15 mouse cellular contexts compared by ENCODE assay signal in genomic region chr10:42961771-42962170, GRCm38 (mm10).
DNase-seq lines count a peak whose midpoint lies in the region; ATAC-seq and TF ChIP-seq lines count a peak whose summit lies in the region.
"Had no signal": no experiment of that assay in that cellular context is flagged by ENCODE, and none has a peak within 500 bp of the region (broad histone marks: within the 10 kb centered on the region; RNA-seq: fewer than 3 reads in every experiment).

No protein-coding gene starts in this region.

- TF ChIP-seq POLR2A in kidney, adult 2 months (IDR thresholded peaks at IDR 0.05; ENCODE audit: low read depth, low read length) = no peak

- H3K27ac ChIP-seq in heart, embryonic 11.5 days (ENCODE audit: low read depth, low read length) = no peak overlapping the region
- H3K27ac ChIP-seq in kidney, adult 2 months (ENCODE audit: insufficient read depth, low read depth, low read length) = no peak overlapping the region
- H3K27ac ChIP-seq in embryonic facial prominence, embryonic 13.5 days = peak overlapping the region; percentile 60
- H3K27ac ChIP-seq in macrophage = peak overlapping the region; percentile 76
- H3K27ac ChIP-seq: forebrain, embryonic 13.5 days; liver, embryonic 13.5 days; neural tube, embryonic 12.5 days had no signal

- H3K9ac ChIP-seq in heart, embryonic 11.5 days (ENCODE audit: low read depth, low read length) = no peak overlapping the region
- H3K9ac ChIP-seq in embryonic facial prominence, embryonic 13.5 days = no peak overlapping the region
- H3K9ac ChIP-seq: forebrain, embryonic 13.5 days; liver, embryonic 13.5 days; neural tube, embryonic 12.5 days had no signal

- no peaks in the 10 kb centered on the region for H3K4me1 ChIP-seq in heart, embryonic 11.5 days (ENCODE audit: control insufficient read depth, insufficient read depth, low read length)
- H3K4me1 ChIP-seq in kidney, adult 2 months (ENCODE audit: control insufficient read depth, insufficient read depth, low read length) = peaks cover 2% of the 10 kb centered on the region; the same call in 1 of the 2 replicates
- peaks cover 39% of the 10 kb centered on the region for H3K4me1 ChIP-seq in embryonic facial prominence, embryonic 13.5 days

- no peaks in the 10 kb centered on the region for H3K36me3 ChIP-seq in heart, embryonic 11.5 days (ENCODE audit: control insufficient read depth, insufficient read depth, low read length)
- H3K36me3 ChIP-seq in kidney, adult 2 months (ENCODE audit: control insufficient read depth, insufficient read depth, low read length) = no peaks in the 10 kb centered on the region
- H3K36me3 ChIP-seq in embryonic facial prominence, embryonic 13.5 days = no peaks in the 10 kb centered on the region
- no peaks in the 10 kb centered on the region for H3K36me3 ChIP-seq in macrophage (ENCODE audit: inconsistent target)
- H3K36me3 ChIP-seq: liver, embryonic 13.5 days; neural tube, embryonic 12.5 days had no signal

- H3K9me3 ChIP-seq in heart, embryonic 11.5 days (replicated peaks; ENCODE audit: control insufficient read depth, low read length) = no peaks in the 10 kb centered on the region
- H3K9me3 ChIP-seq in embryonic facial prominence, embryonic 13.5 days = no peaks in the 10 kb centered on the region
- H3K9me3 ChIP-seq: forebrain, embryonic 13.5 days; liver, embryonic 13.5 days; neural tube, embryonic 12.5 days had no signal

- H3K4me2 ChIP-seq in heart, embryonic 11.5 days = no peak overlapping the region
- peak overlapping the region; percentile 35; the same call in 1 of the 2 replicates for H3K4me2 ChIP-seq in embryonic facial prominence, embryonic 13.5 days
- H3K4me2 ChIP-seq: forebrain, embryonic 13.5 days; neural tube, embryonic 12.5 days had no signal

- TF ChIP-seq CTCF in kidney, adult 2 months (conservative IDR thresholded peaks at IDR 0.05; ENCODE audit: insufficient read depth, insufficient read length, low read depth, low read length) = no peak

- WGBS in heart, embryonic 11.5 days (ENCODE audit: insufficient replicate concordance) = 74% methylated on average over 6 of the region's 6 CpGs
- 62% methylated on average over 6 of the region's 6 CpGs for WGBS in kidney, adult 2 months
- WGBS in embryonic facial prominence, embryonic 13.5 days = 24% methylated on average over 6 of the region's 6 CpGs
- 91% methylated on average over 6 of the region's 6 CpGs for WGBS in macrophage (ENCODE audit: missing documents)

- H3K79me2 ChIP-seq in macrophage (ENCODE audit: inconsistent target) = no peaks in the 10 kb centered on the region

- no peak for ATAC-seq in heart, embryonic 11.5 days (replicated peaks; ENCODE audit: insufficient number of reproducible peaks, low FRiP score, low TSS enrichment)
- ATAC-seq in embryonic facial prominence, embryonic 13.5 days (ENCODE audit: insufficient number of reproducible peaks, insufficient read depth, low FRiP score, low TSS enrichment, low read depth) = no peak
- ATAC-seq: forebrain, embryonic 13.5 days; hindbrain, embryonic 16.5 days had no signal

- H3K4me3 ChIP-seq in heart, embryonic 11.5 days (ENCODE audit: low read depth, low read length) = no peak overlapping the region
- H3K4me3 ChIP-seq in kidney, adult 2 months (ENCODE audit: insufficient read depth, low read depth, low read length) = no peak overlapping the region
- no peak overlapping the region for H3K4me3 ChIP-seq in embryonic facial prominence, embryonic 13.5 days
- no peak overlapping the region for H3K4me3 ChIP-seq in macrophage (ENCODE audit: inconsistent target)
- H3K4me3 ChIP-seq: forebrain, embryonic 13.5 days; liver, embryonic 13.5 days; neural tube, embryonic 12.5 days had no signal

- DNase-seq in heart, adult 18-20 months = peak; percentile 43 to 52
- DNase-seq in kidney, postnatal 4 days = peak; percentile 49 to 55
- no peak for DNase-seq in kidney, adult 2 months
- DNase-seq in B cell, adult 2 months = no peak
- DNase-seq in yolk sac, embryonic 10.5 days (ENCODE audit: low spot score) = no peak
- DNase-seq: adrenal gland, adult 8-10 months; gastrocnemius, postnatal 10 days; layer of hippocampus, adult 9-11 months; liver, embryonic 13.5 days had no signal

- peaks cover 4% of the 10 kb centered on the region; the same call in 1 of the 2 replicates for H3K27me3 ChIP-seq in heart, embryonic 11.5 days (ENCODE audit: control insufficient read depth, insufficient read depth, low read length)
- no peaks in the 10 kb centered on the region for H3K27me3 ChIP-seq in kidney, adult 2 months (replicated peaks; ENCODE audit: control insufficient read depth, insufficient read depth, low read length)
- H3K27me3 ChIP-seq in embryonic facial prominence, embryonic 13.5 days = peaks cover 30% of the 10 kb centered on the region

Comparison
In these comparisons a context has a peak if more than half of its experiments do, and no peak if none do; other contexts are left out.
1. DNase-seq: peak in heart, adult 18-20 months (2 of 2) and kidney, postnatal 4 days (2 of 2); none in kidney, adult 2 months (single experiment), B cell, adult 2 months (0 of 2) and yolk sac, embryonic 10.5 days (single experiment).
2. H3K27ac ChIP-seq: peak in embryonic facial prominence, embryonic 13.5 days (single experiment) and macrophage (single experiment); none in heart, embryonic 11.5 days (single experiment) and kidney, adult 2 months (single experiment).